Mouse (Mus musculus): ENCODE data around the gene Rhox3e.
"Not testable (repeated sequence)": the region's sequence is repeated elsewhere in the genome, so short reads cannot be mapped to it uniquely, and the experiment has no call there.

Rhox3e gene

DNA sequence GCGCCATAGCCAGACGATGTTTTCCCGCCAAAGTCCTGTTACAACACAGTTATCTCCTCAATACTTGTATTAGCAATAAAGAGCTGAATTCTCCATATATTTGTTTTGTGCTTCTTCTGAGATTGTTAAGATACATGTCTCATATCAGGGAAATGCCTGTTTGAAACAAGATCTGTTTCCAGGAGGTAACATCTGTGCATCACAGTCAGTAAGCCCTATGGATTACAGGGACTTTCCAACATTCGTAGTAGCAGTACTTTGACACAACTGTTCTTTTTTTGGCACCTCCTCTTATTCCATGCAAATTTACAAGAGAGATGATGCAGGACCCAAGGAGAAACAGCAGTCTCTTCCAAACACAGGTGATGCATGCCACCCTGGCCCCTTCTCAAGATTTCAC lies at the start of gene Rhox3e:
TSS of gene Rhox3e (plus strand) at position 301 of the 400 bp plus-strand sequence.
- DNase-seq = not testable (repeated sequence)

DNA sequence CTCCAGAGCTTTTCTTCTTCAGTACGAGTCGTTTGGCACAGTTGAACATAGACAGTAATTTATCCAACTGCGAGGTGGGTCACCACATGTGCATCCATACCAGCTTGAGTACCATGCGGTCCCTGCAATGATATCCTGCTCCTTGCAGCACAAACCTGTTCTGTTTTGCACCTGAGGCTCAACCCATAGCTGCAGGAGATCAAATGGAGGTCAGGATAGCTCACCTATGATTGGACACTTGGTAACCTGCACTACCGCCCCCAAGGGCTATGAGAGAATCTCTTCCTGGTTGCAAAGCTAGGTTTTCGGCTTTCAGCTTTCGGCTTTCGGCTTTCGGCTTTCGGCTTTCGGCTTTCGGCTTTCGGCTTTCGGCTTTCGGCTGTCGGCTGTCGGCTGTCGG lies 27.8 kb upstream of the Rhox3e start, which contains the start of gene Rhox4d:
TSS of gene Rhox4d (plus strand) at position 301 of the 400 bp plus-strand sequence.
- DNase-seq = not testable (repeated sequence)

DNA sequence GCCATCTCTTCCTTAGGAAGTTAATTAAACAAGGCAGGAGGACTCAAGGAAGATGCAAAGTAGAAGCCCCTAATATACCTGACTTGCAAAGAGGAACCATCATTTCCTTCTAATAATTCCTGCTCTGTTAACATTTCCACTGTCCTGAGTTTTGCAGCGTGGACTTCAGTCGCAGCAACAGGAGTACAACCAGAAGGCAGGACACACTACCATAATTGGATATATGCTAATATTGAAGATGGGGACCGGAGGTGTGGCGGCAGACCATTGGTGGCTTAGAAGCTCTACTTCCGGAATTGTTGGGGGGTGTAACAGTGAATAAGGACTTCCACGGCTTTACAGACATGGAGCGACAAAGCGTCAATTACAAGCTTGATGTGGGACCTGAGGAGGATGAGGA lies 11.7 kb upstream of the Rhox3e start, which contains the start of gene Rhox2e:
TSS of gene Rhox2e (plus strand) at position 301 of the 400 bp plus-strand sequence.
- not testable (repeated sequence) for DNase-seq

DNA sequence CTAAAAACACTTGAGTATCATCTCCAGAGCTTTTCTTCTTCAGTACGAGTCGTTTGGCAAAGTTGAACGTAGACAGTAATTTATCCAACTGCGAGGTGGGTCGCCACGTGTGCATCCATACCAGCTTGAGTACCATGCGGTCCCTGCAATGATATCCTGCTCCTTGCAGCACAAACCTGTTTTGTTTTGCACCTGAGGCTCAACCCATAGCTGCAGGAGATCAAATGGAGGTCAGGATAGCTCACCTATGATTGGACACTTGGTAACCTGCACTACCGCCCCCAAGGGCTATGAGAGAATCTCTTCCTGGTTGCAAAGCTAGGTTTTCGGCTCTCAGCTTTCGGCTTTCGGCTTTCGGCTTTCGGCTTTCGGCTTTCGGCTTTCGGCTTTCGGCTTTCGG lies 15.3 kb downstream of the Rhox3e start, which contains the start of gene Rhox4e:
TSS of gene Rhox4e (plus strand) at position 301 of the 400 bp plus-strand sequence.
- DNase-seq = not testable (repeated sequence)

DNA sequence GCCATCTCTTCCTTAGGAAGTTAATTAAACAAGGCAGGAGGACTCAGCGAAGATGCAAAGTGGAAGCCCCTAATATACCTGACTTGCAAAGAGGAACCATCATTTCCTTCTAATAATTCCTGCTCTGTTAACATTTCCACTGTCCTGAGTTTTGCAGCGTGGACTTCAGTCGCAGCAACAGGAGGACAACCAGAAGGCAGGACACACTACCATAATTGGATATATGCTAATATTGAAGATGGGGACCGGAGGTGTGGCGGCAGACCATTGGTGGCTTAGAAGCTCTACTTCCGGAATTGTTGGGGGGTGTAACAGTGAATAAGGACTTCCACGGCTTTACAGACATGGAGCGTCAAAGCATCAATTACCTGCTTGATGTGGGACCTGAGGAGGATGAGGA lies 29.3 kb downstream of the Rhox3e start, which contains the start of gene Rhox2f:
TSS of gene Rhox2f (plus strand) at position 301 of the 400 bp plus-strand sequence.
- DNase-seq = not testable (repeated sequence)

DNA sequence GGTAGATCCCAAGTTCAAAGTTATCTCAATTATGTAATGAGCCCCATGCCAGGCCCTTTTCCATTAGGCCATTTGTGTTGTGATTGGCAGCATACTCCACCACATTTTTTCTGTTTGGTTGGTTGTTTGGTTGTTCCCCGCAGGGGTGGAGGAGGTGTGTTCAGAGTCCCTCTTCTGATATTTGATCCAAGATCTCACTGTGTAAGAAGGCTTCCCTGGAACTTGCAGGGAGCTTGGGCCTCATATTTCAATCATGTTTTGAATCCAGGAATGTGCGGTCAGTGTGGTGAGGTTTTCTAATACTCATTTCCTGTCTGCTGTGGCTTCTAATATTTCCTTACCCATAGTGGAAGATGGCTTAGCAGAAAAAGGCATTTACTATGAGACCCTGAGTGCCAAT lies 30.8 kb downstream of the Rhox3e start:
- peak; percentile 0 for DNase-seq

DNA sequence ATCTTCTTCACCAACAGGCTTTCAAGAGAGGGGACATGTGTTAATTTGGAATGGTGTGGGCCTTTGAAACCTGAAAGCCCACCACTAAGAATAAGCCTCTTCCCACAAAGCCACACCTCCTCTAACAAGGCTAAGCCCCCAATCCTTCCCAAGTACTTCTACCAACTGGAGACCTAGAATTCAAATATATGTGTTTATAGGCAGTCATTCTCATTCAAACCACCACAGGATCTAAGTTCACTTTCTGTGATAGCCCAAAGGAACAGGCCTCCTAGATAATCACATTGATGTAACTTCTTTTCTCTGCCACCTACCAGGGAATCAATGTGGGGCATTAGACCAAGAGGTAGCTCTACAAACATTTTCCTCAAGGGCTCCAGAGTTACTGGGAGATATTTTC lies 38.9 kb downstream of the Rhox3e start, which contains the start of gene Rhox3f:
TSS of gene Rhox3f (plus strand) at position 301 of the 400 bp plus-strand sequence.
- DNase-seq = not testable (repeated sequence)
